Mouse (Mus musculus) bone marrow macrophage, adult 2 months (primary cell): ENCODE data around the gene Yipf1.

Experiments
- CTCF ChIP-seq: IDR thresholded peaks from 2 replicates; pipeline ENCODE4 v1.5.1; 2012; ENCODE audit warnings: low read depth, mild to moderate bottlenecking, low read length, moderate library complexity
- POLR2A ChIP-seq: IDR thresholded peaks from 2 replicates; pipeline ENCODE4 v1.6.1; 2012; ENCODE audit warnings: mild to moderate bottlenecking, low read depth, low read length, borderline replicate concordance

- TF ChIP-seq CTCF (no peak), POLR2A (no peak)
Observed at GRCm38 (mm10) chr4:107306966-107307365, 7.2 kb upstream of the Yipf1 start, which contains the start of gene Dio1.
